Comparison of ENCODE assay signal across 8 mouse cellular contexts in the genomic region with DNA sequence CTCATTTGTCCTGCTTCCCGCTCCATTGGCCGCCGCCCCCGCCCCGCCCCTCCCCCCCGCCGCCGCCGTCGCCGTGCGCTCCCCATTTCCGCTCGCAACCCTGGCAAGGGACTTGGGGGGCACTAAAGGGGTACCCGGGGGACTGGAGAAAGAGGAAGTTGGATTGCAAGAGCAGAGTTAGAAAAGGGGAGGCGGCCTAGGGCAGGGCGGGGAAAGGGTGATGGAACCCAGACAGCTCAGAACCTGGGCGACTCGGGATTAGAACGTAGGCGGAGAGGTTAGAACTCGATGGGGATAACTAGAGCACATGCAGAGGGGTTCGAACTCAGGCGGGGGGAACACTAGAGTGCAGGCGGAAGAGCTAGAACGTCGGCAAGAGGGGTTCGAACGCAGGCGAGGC. TPM values are rescaled to one million over a fixed set of nuclear protein-coding genes. Genes with fewer than 3 reads are reported as not detected.
DNase-seq lines count a peak whose midpoint lies in the region; ATAC-seq lines count a peak whose summit lies in the region.

No protein-coding gene starts in this region.

- intact Hi-C loops in left cerebral cortex, postnatal 25 days (cut with DNase I), result loop anchor here (5.0 kb wide), 2 partner anchors 47 to 62 kb away; no protein-coding TSS in a partner anchor
- intact Hi-C loops in left cerebral cortex, postnatal 4 days (cut with DNase I), result no loop called here

- H3K4me2 ChIP-seq in kidney, embryonic 15.5 days, result peak overlapping the region; percentile 73
- H3K4me2 ChIP-seq in midbrain, embryonic 13.5 days (replicated peaks), result peak overlapping the region; percentile 58

- peak overlapping the region; percentile 44 for H3K4me3 ChIP-seq in kidney, embryonic 15.5 days (replicated peaks)
- H3K4me3 ChIP-seq in embryonic facial prominence, embryonic 10.5 days, result peak overlapping the region; percentile 58
- peak overlapping the region; percentile 37 for H3K4me3 ChIP-seq in midbrain, embryonic 13.5 days (replicated peaks)

- peaks cover 25% of the 10 kb centered on the region for H3K4me1 ChIP-seq in kidney, embryonic 15.5 days
- peaks cover 33% of the 10 kb centered on the region for H3K4me1 ChIP-seq in embryonic facial prominence, embryonic 10.5 days
- H3K4me1 ChIP-seq in midbrain, embryonic 13.5 days (replicated peaks), result peaks cover 47% of the 10 kb centered on the region

- peaks cover 80% of the 10 kb centered on the region for H3K27me3 ChIP-seq in kidney, embryonic 15.5 days
- peaks cover 81% of the 10 kb centered on the region for H3K27me3 ChIP-seq in embryonic facial prominence, embryonic 10.5 days (replicated peaks; ENCODE audit: low read depth, poor library complexity, severe bottlenecking)
- H3K27me3 ChIP-seq in midbrain, embryonic 13.5 days, result peaks cover 78% of the 10 kb centered on the region

- no peaks in the 10 kb centered on the region for H3K36me3 ChIP-seq in kidney, embryonic 15.5 days
- no peaks in the 10 kb centered on the region for H3K36me3 ChIP-seq in embryonic facial prominence, embryonic 10.5 days (replicated peaks)
- H3K36me3 ChIP-seq in midbrain, embryonic 13.5 days, result no peaks in the 10 kb centered on the region

- no peak for DNase-seq in kidney, postnatal 10 days
- DNase-seq in embryonic facial prominence, embryonic 10.5 days (ENCODE audit: low spot score), result peak; percentile 45
- DNase-seq in thymus, postnatal 4 days, result peak; percentile 77
- DNase-seq in left cerebral cortex, postnatal 25 days (ENCODE audit: low spot score in 2 of 2), result no peak
- DNase-seq in left cerebral cortex, postnatal 4 days, result no peak

- ATAC-seq in kidney, embryonic 15.5 days (replicated peaks; ENCODE audit: low FRiP score), result 0 out of 2 replicates have a peak, but pooled peaks have one; percentile 10
- ATAC-seq in inflammation-experienced regulatory T-cells, adult 6 months, result peak; percentile 74
- 0 out of 2 replicates have a peak, but pooled peaks have one; percentile 25 for ATAC-seq in midbrain, embryonic 13.5 days

- no peaks in the 10 kb centered on the region for H3K9me3 ChIP-seq in kidney, embryonic 15.5 days (replicated peaks)
- no peaks in the 10 kb centered on the region for H3K9me3 ChIP-seq in embryonic facial prominence, embryonic 10.5 days
- no peaks in the 10 kb centered on the region; the same call in 1 of the 2 replicates for H3K9me3 ChIP-seq in midbrain, embryonic 13.5 days

- no peak overlapping the region for H3K27ac ChIP-seq in kidney, embryonic 15.5 days
- peak overlapping the region; percentile 71 for H3K27ac ChIP-seq in embryonic facial prominence, embryonic 10.5 days (replicated peaks)
- H3K27ac ChIP-seq in midbrain, embryonic 13.5 days, result no peak overlapping the region

- H3K9ac ChIP-seq in kidney, embryonic 15.5 days, result peak overlapping the region; percentile 31; the same call in 1 of the 2 replicates
- peak overlapping the region; percentile 36 for H3K9ac ChIP-seq in midbrain, embryonic 13.5 days (replicated peaks)

- 1% methylated on average over 29 of the region's 30 CpGs for WGBS in kidney, embryonic 15.5 days
- WGBS in embryonic facial prominence, embryonic 10.5 days, result 1% methylated on average over 30 of the region's 30 CpGs
- 2% methylated on average over 30 of the region's 30 CpGs for WGBS in midbrain, embryonic 13.5 days

RNA-seq across cellular contexts. Expression of gene Gm4881, which starts 10.2 kb away (rescaled TPM):
- not detected in 2 replicates for polyA plus RNA-seq in kidney, embryonic 15.5 days (2015; fragmentation: Nextera tagmentation; extraction: Ambion mirVana)
- polyA plus RNA-seq in embryonic facial prominence, embryonic 10.5 days (2016; fragmentation: Nextera tagmentation; extraction: Ambion mirVana), result 0.17 TPM in 1 of 2 replicates, not detected in the other
- polyA plus RNA-seq in inflammation-experienced regulatory T-cells, adult 6 months (2017; shearing (Covaris generic)), result not detected
- 5.7 and 6.4 TPM in 2 replicates for polyA plus RNA-seq in midbrain, embryonic 13.5 days (2015; fragmentation: Nextera tagmentation; extraction: Ambion mirVana)
- not detected for total RNA-seq in left cerebral cortex, postnatal 25 days (2021)
- not detected for total RNA-seq in left cerebral cortex, postnatal 4 days (2021)

RNA-seq across cellular contexts. Expression of gene Rabac1, which starts 18.1 kb away (rescaled TPM):
- 143 and 153 TPM in 2 replicates for polyA plus RNA-seq in kidney, embryonic 15.5 days (2015; fragmentation: Nextera tagmentation; extraction: Ambion mirVana)
- 69.5 and 76.1 TPM in 2 replicates for polyA plus RNA-seq in embryonic facial prominence, embryonic 10.5 days (2016; fragmentation: Nextera tagmentation; extraction: Ambion mirVana)
- polyA plus RNA-seq in inflammation-experienced regulatory T-cells, adult 6 months (2017; shearing (Covaris generic)), result 100 to 1,000 TPM; 119 to 244 (median 236) TPM
- 171 and 176 TPM in 2 replicates for polyA plus RNA-seq in midbrain, embryonic 13.5 days (2015; fragmentation: Nextera tagmentation; extraction: Ambion mirVana)
- total RNA-seq in left cerebral cortex, postnatal 25 days (2021), result 100 to 1,000 TPM; 266 to 283 TPM
- total RNA-seq in left cerebral cortex, postnatal 4 days (2021), result 100 to 1,000 TPM; 246 to 251 TPM

RNA-seq across cellular contexts. Expression of gene Atp1a3, which starts 51.3 kb away (rescaled TPM):
- 0.68 and 2.1 TPM in 2 replicates for polyA plus RNA-seq in kidney, embryonic 15.5 days (2015; fragmentation: Nextera tagmentation; extraction: Ambion mirVana)
- polyA plus RNA-seq in embryonic facial prominence, embryonic 10.5 days (2016; fragmentation: Nextera tagmentation; extraction: Ambion mirVana), result 4.4 and 5.4 TPM in 2 replicates
- polyA plus RNA-seq in inflammation-experienced regulatory T-cells, adult 6 months (2017; shearing (Covaris generic)), result 1 to 10 TPM in 2 of 3 experiments, under 1 TPM in 1; 0.62 to 3.6 (median 3.4) TPM
- 189 and 195 TPM in 2 replicates for polyA plus RNA-seq in midbrain, embryonic 13.5 days (2015; fragmentation: Nextera tagmentation; extraction: Ambion mirVana)
- 1,000 to 10,000 TPM; 1,972 to 2,046 TPM for total RNA-seq in left cerebral cortex, postnatal 25 days (2021)
- total RNA-seq in left cerebral cortex, postnatal 4 days (2021), result 1,000 to 10,000 TPM; 1,141 to 1,280 TPM

RNA-seq across cellular contexts. Expression of gene Arhgef1, which starts 51.7 kb away (rescaled TPM):
- polyA plus RNA-seq in kidney, embryonic 15.5 days (2015; fragmentation: Nextera tagmentation; extraction: Ambion mirVana), result 92.5 and 101 TPM in 2 replicates
- 79.9 and 87.0 TPM in 2 replicates for polyA plus RNA-seq in embryonic facial prominence, embryonic 10.5 days (2016; fragmentation: Nextera tagmentation; extraction: Ambion mirVana)
- 100 to 1,000 TPM; 112 to 198 (median 176) TPM for polyA plus RNA-seq in inflammation-experienced regulatory T-cells, adult 6 months (2017; shearing (Covaris generic))
- polyA plus RNA-seq in midbrain, embryonic 13.5 days (2015; fragmentation: Nextera tagmentation; extraction: Ambion mirVana), result 46.7 and 59.2 TPM in 2 replicates
- 10 to 100 TPM; 70.5 to 79.1 TPM for total RNA-seq in left cerebral cortex, postnatal 25 days (2021)
- total RNA-seq in left cerebral cortex, postnatal 4 days (2021), result 100 to 1,000 TPM; 143 to 147 TPM

RNA-seq across cellular contexts. Expression of gene Cd79a, which starts 57.3 kb away (rescaled TPM):
- polyA plus RNA-seq in kidney, embryonic 15.5 days (2015; fragmentation: Nextera tagmentation; extraction: Ambion mirVana), result 1.8 TPM in 2 replicates
- 0.26 and 0.40 TPM in 2 replicates for polyA plus RNA-seq in embryonic facial prominence, embryonic 10.5 days (2016; fragmentation: Nextera tagmentation; extraction: Ambion mirVana)
- 10 to 100 TPM in 2 of 3 experiments, 1 to 10 TPM in 1; 2.2 to 13.5 (median 10.8) TPM for polyA plus RNA-seq in inflammation-experienced regulatory T-cells, adult 6 months (2017; shearing (Covaris generic))
- polyA plus RNA-seq in midbrain, embryonic 13.5 days (2015; fragmentation: Nextera tagmentation; extraction: Ambion mirVana), result 0.35 and 0.40 TPM in 2 replicates
- total RNA-seq in left cerebral cortex, postnatal 25 days (2021), result under 1 TPM; 0.46 to 0.64 TPM
- under 1 TPM; 0.24 to 0.52 TPM for total RNA-seq in left cerebral cortex, postnatal 4 days (2021)

Comparison
In these comparisons a context has a peak if more than half of its experiments do, and no peak if none do; other contexts are left out.
1. ATAC-seq: peak in every context shown above with its lines; median percentile 74 in inflammation-experienced regulatory T-cells, adult 6 months; 25 in midbrain, embryonic 13.5 days; 10 in kidney, embryonic 15.5 days.
2. DNase-seq: peak in embryonic facial prominence, embryonic 10.5 days (single experiment) and thymus, postnatal 4 days (single experiment); none in kidney, postnatal 10 days (single experiment), left cerebral cortex, postnatal 25 days (0 of 2) and left cerebral cortex, postnatal 4 days (single experiment).
3. RNA of gene Atp1a3, which starts 51.3 kb away (polyA plus RNA-seq): 189 to 195 TPM in midbrain, embryonic 13.5 days; 4.4 to 5.4 TPM in embryonic facial prominence, embryonic 10.5 days, 0.62 to 3.6 TPM in inflammation-experienced regulatory T-cells, adult 6 months and 0.68 to 2.1 TPM in kidney, embryonic 15.5 days; every median in the first group is over 10 times any median in the second.
4. Peak in every context shown above with its lines, with median percentiles within 50 percentile points of each other: H3K4me3 ChIP-seq.